Mouse (Mus musculus): Measurements from ENCODE around the gene Gne.

DNA sequence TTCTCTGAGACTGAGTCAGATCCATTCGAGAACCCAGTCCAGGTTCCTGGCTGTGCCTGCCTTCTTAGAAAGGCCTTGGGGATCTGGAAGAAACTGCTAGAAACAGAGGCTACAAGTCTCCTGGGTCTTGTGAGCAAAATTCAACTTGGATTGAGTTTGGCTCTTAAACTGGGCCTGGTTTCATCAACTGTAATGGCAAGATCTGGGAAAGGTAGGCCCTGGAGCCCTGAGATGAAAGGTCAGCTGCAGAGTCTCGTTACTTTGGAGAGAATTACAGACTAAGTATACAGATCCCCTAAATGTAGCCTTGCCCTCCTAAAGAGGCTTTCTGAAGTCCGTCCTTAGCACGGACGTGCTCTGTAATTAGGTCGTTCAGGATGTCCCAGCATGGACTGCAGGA, 58.4 kb downstream of the Gne start:
- TF ChIP-seq CTCF (IDR thresholded peaks at IDR 0.05; ENCODE audit: borderline replicate concordance, insufficient read depth, low read depth, low read length) (no peak), POLR2A (IDR thresholded peaks at IDR 0.05; ENCODE audit: borderline replicate concordance, insufficient read depth, low read length) (no peak)
